Mouse (Mus musculus): ENCODE measurements around the gene Exoc5. TPM values are rescaled to one million over a fixed set of nuclear protein-coding genes. Genes with fewer than 3 reads are reported as not detected.

The Exoc5 gene
- polyA plus RNA-seq, 1 experiment from 2014 or later = 39.4 TPM

DNA sequence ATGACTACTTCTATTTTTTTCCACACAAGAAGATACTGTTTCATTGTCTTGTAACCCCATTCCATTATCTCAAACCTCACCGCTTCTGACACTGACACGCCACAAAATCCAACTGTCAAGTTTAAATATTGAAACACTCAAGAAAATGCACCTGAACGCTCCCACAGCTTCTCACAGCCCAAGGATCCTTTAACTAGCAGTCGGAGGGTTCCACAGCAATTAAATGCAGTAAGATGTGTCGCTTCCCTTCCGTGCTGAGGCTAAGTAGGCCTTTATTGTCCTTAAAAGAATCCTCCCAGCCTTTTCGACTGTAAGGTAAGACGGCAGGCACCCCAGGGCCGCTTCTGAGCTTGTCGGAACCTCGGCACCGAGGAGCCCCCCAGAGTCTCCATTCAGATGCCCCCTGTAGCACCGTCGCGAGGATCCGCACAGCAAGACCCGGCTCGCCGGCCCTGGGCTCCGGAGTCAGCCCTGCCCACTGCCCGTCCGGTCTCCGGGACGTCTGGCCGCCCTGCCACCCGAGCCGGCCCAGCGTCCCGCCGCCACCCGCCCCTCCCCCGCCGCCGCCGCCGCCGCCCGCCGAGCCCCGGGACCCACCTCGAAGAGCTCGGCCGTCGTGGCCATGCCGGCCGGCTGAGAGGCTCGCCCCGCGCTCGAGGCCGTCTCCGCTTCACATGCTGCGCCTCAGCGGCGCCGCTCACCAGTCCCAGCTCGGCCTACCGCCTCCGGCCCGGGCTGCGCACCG is 752 bp downstream of the Exoc5 start, which contains the start of gene Ap5m1:
Ap5m1 (plus strand) TSS at position 569 of the 745 bp plus-strand sequence.
- Histone ChIP-seq H3K4me3 (peak within 1 kb of the TSS; percentile 92), H3K9me3 (replicated peaks) (no peaks in the 10 kb centered on the region), H3K4me1 (peaks cover 39% of the 10 kb centered on the region), H3K4me2 (peak within 1 kb of the TSS; percentile 78), H3K27ac (peak within 1 kb of the TSS; percentile 99), H3K27me3 (replicated peaks) (no peaks in the 10 kb centered on the region), H3K36me3 (no peaks in the 10 kb centered on the region), H3K9ac (peak within 1 kb of the TSS; percentile 96)
- peak; percentile 73 for ATAC-seq
- WGBS (ENCODE audit: insufficient replicate concordance) = 3% methylated on average over 60 of the region's 62 CpGs

- no peaks in the 10 kb centered on the region for H3K27me3 ChIP-seq (replicated peaks)
- no peaks in the 10 kb centered on the region for H3K9me3 ChIP-seq (replicated peaks)
- H3K27ac ChIP-seq = no peak overlapping the region
- WGBS (ENCODE audit: insufficient replicate concordance) = 69% methylated on average over 2 of the region's 2 CpGs
- peaks cover 31% of the 10 kb centered on the region for H3K4me1 ChIP-seq
- H3K9ac ChIP-seq = peak overlapping the region; percentile 10; the same call in 1 of the 2 replicates
- no peak for ATAC-seq
- no peak overlapping the region for H3K4me3 ChIP-seq
- no peaks in the 10 kb centered on the region; the same call in 1 of the 2 replicates for H3K36me3 ChIP-seq
- H3K4me2 ChIP-seq = peak overlapping the region; percentile 78
These were observed 2.6 kb downstream of the Exoc5 start for GRCm38 (mm10) chr14:49063838-49064237.

- ATAC-seq = peak; percentile 67; the same call in 1 of the 2 replicates
- Histone ChIP-seq H3K9ac (no peak overlapping the region), H3K4me1 (peaks cover 10% of the 10 kb centered on the region), H3K9me3 (replicated peaks) (no peaks in the 10 kb centered on the region), H3K4me2 (no peak overlapping the region), H3K36me3 (peaks cover 15% of the 10 kb centered on the region; the same call in 1 of the 2 replicates), H3K27ac (no peak overlapping the region), H3K27me3 (replicated peaks) (no peaks in the 10 kb centered on the region), H3K4me3 (no peak overlapping the region)
These were observed 17.0 kb downstream of the Exoc5 start for GRCm38 (mm10) chr14:49049492-49049891.

DNA sequence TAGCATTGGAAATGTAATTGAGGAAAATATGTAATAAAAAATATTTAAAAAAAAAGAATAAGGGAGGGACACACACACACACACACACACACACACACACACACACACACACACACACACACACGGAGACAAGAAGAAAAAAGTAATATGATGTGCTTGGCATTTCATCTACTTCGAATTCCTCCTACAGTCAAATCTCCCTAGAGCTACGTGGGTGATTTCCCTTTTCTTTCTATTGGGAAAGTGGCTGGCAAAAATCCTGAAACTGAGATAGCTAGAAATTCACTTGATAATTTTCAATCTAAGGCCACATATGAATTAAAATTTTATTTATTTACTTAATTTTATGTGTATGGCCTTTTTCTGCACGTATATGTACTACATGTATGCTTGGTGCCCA is 20.8 kb downstream of the Exoc5 start:
- H3K36me3 ChIP-seq = peaks cover 19% of the 10 kb centered on the region; the same call in 1 of the 2 replicates
- H3K4me3 ChIP-seq = no peak overlapping the region
- WGBS (ENCODE audit: insufficient replicate concordance) = 86% methylated on average over 4 of the region's 4 CpGs
- no peak overlapping the region for H3K4me2 ChIP-seq
- H3K27me3 ChIP-seq (replicated peaks) = no peaks in the 10 kb centered on the region
- no peak for ATAC-seq
- peaks cover 10% of the 10 kb centered on the region for H3K4me1 ChIP-seq
- no peak overlapping the region for H3K27ac ChIP-seq
- no peak overlapping the region for H3K9ac ChIP-seq
- H3K9me3 ChIP-seq (replicated peaks) = no peaks in the 10 kb centered on the region

GRCm38 (mm10) chr14:49028991-49029390 is 37.5 kb downstream of the Exoc5 start:
- H3K27ac ChIP-seq = no peak overlapping the region
- no peak for ATAC-seq
- no peak overlapping the region for H3K4me3 ChIP-seq
- H3K4me1 ChIP-seq = no peaks in the 10 kb centered on the region
- no peak overlapping the region for H3K4me2 ChIP-seq
- no peaks in the 10 kb centered on the region for H3K27me3 ChIP-seq (replicated peaks)
- WGBS (ENCODE audit: insufficient replicate concordance) = 88% methylated on average over 5 of the region's 5 CpGs
- no peaks in the 10 kb centered on the region for H3K9me3 ChIP-seq (replicated peaks)
- H3K36me3 ChIP-seq = peaks cover 36% of the 10 kb centered on the region
- no peak overlapping the region for H3K9ac ChIP-seq

DNA sequence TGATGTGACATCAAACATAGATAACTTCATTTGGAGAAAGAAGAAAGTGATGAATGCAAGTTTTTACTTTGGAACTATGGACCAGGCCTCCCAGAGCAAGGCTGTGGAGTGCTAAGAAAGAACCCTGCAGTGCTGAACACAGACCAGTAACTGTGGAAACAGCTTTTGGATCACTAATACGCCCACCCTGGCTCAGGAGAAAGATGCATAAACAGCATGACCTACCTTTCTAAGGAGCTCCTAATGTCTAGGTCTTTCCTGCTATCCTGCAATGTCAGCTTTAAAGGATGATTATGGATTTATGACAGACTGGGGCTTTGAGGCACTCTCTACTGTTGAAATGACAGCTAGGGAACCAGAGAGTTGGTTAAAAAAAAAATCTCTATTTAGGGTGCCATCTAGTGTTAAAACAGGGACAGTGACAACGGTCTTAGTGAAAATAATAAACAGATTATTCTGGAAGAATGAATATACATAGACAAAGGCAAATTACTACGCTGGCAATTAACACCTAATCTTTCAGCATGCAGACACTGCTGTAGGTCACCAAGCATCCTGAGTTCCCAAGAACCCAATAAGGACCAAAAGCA is 38.6 kb downstream of the Exoc5 start:
- peaks cover 31% of the 10 kb centered on the region for H3K36me3 ChIP-seq
- no peak overlapping the region for H3K9ac ChIP-seq
- 81% methylated on average over 3 of the region's 3 CpGs for WGBS (ENCODE audit: insufficient replicate concordance)
- no peaks in the 10 kb centered on the region for H3K27me3 ChIP-seq (replicated peaks)
- no peak overlapping the region for H3K4me2 ChIP-seq
- no peak for ATAC-seq
- H3K4me1 ChIP-seq = no peaks in the 10 kb centered on the region
- no peaks in the 10 kb centered on the region for H3K9me3 ChIP-seq (replicated peaks)
- no peak overlapping the region for H3K27ac ChIP-seq
- no peak overlapping the region for H3K4me3 ChIP-seq

GRCm38 (mm10) chr14:49027040-49027778 is 39.2 kb downstream of the Exoc5 start:
- Histone ChIP-seq H3K36me3 (peaks cover 30% of the 10 kb centered on the region), H3K4me1 (no peaks in the 10 kb centered on the region), H3K27ac (no peak overlapping the region), H3K4me3 (no peak overlapping the region), H3K9ac (no peak overlapping the region), H3K4me2 (no peak overlapping the region), H3K9me3 (replicated peaks) (no peaks in the 10 kb centered on the region), H3K27me3 (replicated peaks) (no peaks in the 10 kb centered on the region)
- WGBS (ENCODE audit: insufficient replicate concordance) = 81% methylated on average over 6 of the region's 6 CpGs
- no peak for ATAC-seq

DNA sequence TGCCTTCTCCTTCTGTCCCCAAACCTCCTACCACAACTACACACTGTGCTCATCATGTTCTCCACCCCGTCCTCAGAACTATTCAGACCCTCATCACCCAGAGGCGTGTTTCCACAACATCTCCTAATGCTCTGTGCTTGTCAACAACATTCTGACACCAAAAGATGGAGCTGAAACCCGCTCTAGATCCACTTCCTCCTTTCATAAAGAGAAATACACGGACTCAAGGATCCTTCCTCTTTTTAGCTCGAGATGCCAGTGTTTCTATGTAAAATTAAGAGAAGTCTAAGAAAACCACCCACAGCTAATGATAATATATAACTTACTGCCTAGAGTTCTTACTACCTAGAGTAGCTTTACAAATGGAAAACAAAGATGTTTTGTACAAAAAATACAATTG is 46.7 kb downstream of the Exoc5 start:
- Histone ChIP-seq H3K27me3 (replicated peaks) (no peaks in the 10 kb centered on the region), H3K36me3 (peaks cover 38% of the 10 kb centered on the region), H3K4me1 (no peaks in the 10 kb centered on the region), H3K9me3 (replicated peaks) (no peaks in the 10 kb centered on the region), H3K27ac (no peak overlapping the region), H3K9ac (no peak overlapping the region), H3K4me2 (no peak overlapping the region), H3K4me3 (no peak overlapping the region)
- no peak for ATAC-seq
- WGBS (ENCODE audit: insufficient replicate concordance) = 52% methylated on average over 5 of the region's 5 CpGs

DNA sequence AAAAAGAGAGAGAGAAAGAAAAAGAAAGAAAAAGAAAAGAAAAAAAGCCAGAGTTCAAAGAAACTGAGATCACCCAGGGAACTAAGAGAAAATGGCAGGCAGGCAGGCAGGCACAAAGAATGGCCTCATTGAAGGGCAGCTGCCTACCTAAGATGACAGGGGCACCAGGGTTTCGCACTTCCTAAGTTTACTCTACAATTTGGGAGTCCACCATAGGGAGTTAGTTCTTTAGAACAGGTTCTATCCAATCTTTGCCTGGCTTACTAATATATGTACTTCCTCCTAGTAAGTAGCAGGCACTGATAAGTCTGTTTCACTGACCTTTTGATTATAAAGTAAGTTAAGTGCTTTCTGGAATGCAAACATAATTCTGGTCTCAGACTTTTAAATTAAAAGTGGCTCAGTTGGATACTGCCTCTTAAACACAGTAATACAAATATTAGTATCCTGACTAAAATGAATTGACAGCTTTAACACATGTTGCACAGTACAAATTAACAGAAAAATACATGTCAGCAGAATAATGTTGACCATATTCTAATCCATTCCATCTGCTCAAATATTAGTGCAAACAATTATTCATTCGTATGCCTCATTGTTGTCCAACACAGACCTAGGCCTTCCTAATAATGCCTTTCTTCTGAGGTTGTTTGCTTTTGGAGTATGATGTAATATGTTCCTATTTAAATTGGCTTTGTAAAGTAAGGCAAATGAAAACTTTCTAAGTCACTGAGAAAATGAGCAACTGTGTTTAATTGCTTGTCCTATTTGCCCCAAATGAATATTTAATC is 57.9 kb downstream of the Exoc5 start:
- H3K27ac ChIP-seq = no peak overlapping the region

DNA sequence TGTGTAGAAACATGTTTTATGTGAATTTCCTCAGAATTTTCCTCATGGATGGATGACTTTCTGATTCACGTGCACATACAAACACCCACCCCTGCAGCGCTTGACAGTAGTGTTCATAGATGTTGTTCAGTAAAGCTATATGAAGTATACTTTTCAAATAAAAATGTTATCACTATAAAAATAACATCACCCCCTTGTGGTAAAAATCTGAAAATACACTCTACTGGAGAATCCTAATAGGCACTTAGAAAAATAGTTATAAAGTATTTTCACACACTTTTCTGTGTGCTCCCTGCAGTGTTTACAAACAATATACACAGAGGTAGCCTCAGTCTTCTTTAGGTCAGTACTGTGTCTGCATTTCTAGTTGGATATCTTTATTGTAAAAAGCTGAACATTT is 58.5 kb downstream of the Exoc5 start:
- H3K27ac ChIP-seq = no peak overlapping the region
- no peaks in the 10 kb centered on the region for H3K4me1 ChIP-seq
- no peaks in the 10 kb centered on the region for H3K36me3 ChIP-seq
- H3K9me3 ChIP-seq (replicated peaks) = no peaks in the 10 kb centered on the region
- no peak overlapping the region for H3K4me2 ChIP-seq
- no peak overlapping the region for H3K4me3 ChIP-seq
- ATAC-seq = no peak
- H3K9ac ChIP-seq = no peak overlapping the region
- 86% methylated on average over 2 of the region's 2 CpGs for WGBS (ENCODE audit: insufficient replicate concordance)
- H3K27me3 ChIP-seq (replicated peaks) = no peaks in the 10 kb centered on the region

More for the DNA sequence above, 57.9 kb downstream of the Exoc5 start:
- 80% methylated on average over 2 of the region's 2 CpGs for WGBS (ENCODE audit: insufficient replicate concordance)
- Histone ChIP-seq H3K9me3 (replicated peaks) (no peaks in the 10 kb centered on the region), H3K27me3 (replicated peaks) (no peaks in the 10 kb centered on the region), H3K4me2 (no peak overlapping the region), H3K4me3 (no peak overlapping the region), H3K9ac (no peak overlapping the region), H3K36me3 (no peaks in the 10 kb centered on the region), H3K4me1 (no peaks in the 10 kb centered on the region)
- no peak for ATAC-seq

DNA sequence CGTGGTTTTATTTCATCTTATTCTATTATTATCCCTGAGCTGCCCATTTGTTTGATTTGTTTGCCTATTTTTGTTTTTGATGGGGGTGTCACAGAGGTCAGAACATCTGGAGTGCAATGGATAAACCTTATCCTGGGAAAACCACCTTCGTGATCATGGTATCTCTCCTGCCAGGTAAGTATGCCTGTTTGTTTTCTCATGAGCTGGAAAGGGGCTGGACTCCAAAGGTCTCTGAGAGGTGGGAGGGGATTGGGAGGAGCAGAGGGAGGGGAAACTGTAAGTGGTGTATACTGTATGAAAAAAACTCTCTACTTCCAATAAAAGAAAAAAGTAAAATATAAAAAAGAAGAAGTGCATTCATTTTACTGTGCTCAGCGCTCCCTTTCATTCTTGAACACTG is 64.8 kb downstream of the Exoc5 start:
- Histone ChIP-seq H3K27ac (no peak overlapping the region), H3K4me1 (no peaks in the 10 kb centered on the region), H3K9me3 (replicated peaks) (no peaks in the 10 kb centered on the region), H3K4me2 (no peak overlapping the region), H3K9ac (no peak overlapping the region), H3K4me3 (no peak overlapping the region), H3K36me3 (no peaks in the 10 kb centered on the region), H3K27me3 (replicated peaks) (no peaks in the 10 kb centered on the region)
- 65% methylated on average over 3 of the region's 3 CpGs for WGBS (ENCODE audit: insufficient replicate concordance)
- ATAC-seq = no peak
